Mouse (Mus musculus) induced T-regulatory cell, adult 2 months (primary cell): Measurements from ENCODE around the gene Duox1.
A peak's percentile ranks its signal among the peaks of the same experiment; 100 is the strongest.
"Not testable (repeated sequence)": the region's sequence is repeated elsewhere in the genome, so short reads cannot be mapped to it uniquely, and the experiment has no call there.

Experiments
- DNase-seq: peaks from one replicate; pipeline ENCODE4 v3.0.0-alpha.2; 2012; ENCODE audit warnings: low read depth

Duox1 gene

GRCm38 (mm10) chr2:122375391-122375991 lies 60.0 kb downstream of the Duox1 start:
- peak; percentile 100 for DNase-seq

GRCm38 (mm10) chr2:122376041-122376561 lies 60.6 kb downstream of the Duox1 start:
- peak; percentile 80 for DNase-seq

- DNase-seq: peak; percentile 100
These were observed 61.8 kb downstream of the Duox1 start for GRCm38 (mm10) chr2:122377215-122377674.

- DNase-seq: peak; percentile 87
These were observed 62.3 kb downstream of the Duox1 start for GRCm38 (mm10) chr2:122377751-122378246.

GRCm38 (mm10) chr2:122378421-122379291 lies 63.2 kb downstream of the Duox1 start:
- peak; percentile 45 for DNase-seq

GRCm38 (mm10) chr2:122379292-122379650 lies 63.8 kb downstream of the Duox1 start:
- no peak for DNase-seq

- peak; percentile 85 for DNase-seq
These were observed 65.4 kb downstream of the Duox1 start for GRCm38 (mm10) chr2:122380768-122381311.

GRCm38 (mm10) chr2:122381329-122382103 lies 66.0 kb downstream of the Duox1 start:
- no peak for DNase-seq

- no peak for DNase-seq
These were observed 66.6 kb downstream of the Duox1 start for GRCm38 (mm10) chr2:122382121-122382520.

- peak; percentile 66 for DNase-seq
These were observed 69.6 kb downstream of the Duox1 start for GRCm38 (mm10) chr2:122385095-122385494.

GRCm38 (mm10) chr2:122387135-122387534 lies 71.7 kb downstream of the Duox1 start:
- DNase-seq: not testable (repeated sequence)

- no peak for DNase-seq
These were observed 80.7 kb downstream of the Duox1 start for GRCm38 (mm10) chr2:122396150-122396549.
